Mouse (Mus musculus): ENCODE measurements around the gene Cdca4. TPM values are rescaled to one million over a fixed set of nuclear protein-coding genes. Genes with fewer than 3 reads are reported as not detected.

Cdca4 gene
- polyA plus RNA-seq, 1 experiment: 4.7 TPM

- peaks cover 55% of the 10 kb centered on the region for H3K27me3 ChIP-seq (ENCODE audit: control insufficient read depth)
- peaks cover 6% of the 10 kb centered on the region for H3K4me1 ChIP-seq (ENCODE audit: control insufficient read depth)
- TF ChIP-seq TAL1 (IDR thresholded peaks at IDR 0.05; ENCODE audit: low read length) (no peak), GATA1 (IDR thresholded peaks at IDR 0.05; ENCODE audit: low read length) (no peak)
- no peaks in the 10 kb centered on the region for H3K9me3 ChIP-seq (ENCODE audit: control insufficient read depth, low read length)
- no peak overlapping the region for H3K4me3 ChIP-seq (replicated peaks)
- H3K36me3 ChIP-seq (ENCODE audit: control insufficient read depth): no peaks in the 10 kb centered on the region
These were observed 42.0 kb upstream of the Cdca4 start for GRCm38 (mm10) chr12:112871272-112871671.

GRCm38 (mm10) chr12:112870775-112871174, 41.6 kb upstream of the Cdca4 start:
- H3K27me3 ChIP-seq (ENCODE audit: control insufficient read depth): peaks cover 50% of the 10 kb centered on the region
- H3K9me3 ChIP-seq (ENCODE audit: control insufficient read depth, low read length): no peaks in the 10 kb centered on the region
- H3K4me1 ChIP-seq (ENCODE audit: control insufficient read depth): peaks cover 2% of the 10 kb centered on the region
- H3K36me3 ChIP-seq (ENCODE audit: control insufficient read depth): no peaks in the 10 kb centered on the region
- no peak overlapping the region for H3K4me3 ChIP-seq (replicated peaks)
- TF ChIP-seq GATA1 (IDR thresholded peaks at IDR 0.05; ENCODE audit: low read length) (no peak), TAL1 (IDR thresholded peaks at IDR 0.05; ENCODE audit: low read length) (no peak)

DNA sequence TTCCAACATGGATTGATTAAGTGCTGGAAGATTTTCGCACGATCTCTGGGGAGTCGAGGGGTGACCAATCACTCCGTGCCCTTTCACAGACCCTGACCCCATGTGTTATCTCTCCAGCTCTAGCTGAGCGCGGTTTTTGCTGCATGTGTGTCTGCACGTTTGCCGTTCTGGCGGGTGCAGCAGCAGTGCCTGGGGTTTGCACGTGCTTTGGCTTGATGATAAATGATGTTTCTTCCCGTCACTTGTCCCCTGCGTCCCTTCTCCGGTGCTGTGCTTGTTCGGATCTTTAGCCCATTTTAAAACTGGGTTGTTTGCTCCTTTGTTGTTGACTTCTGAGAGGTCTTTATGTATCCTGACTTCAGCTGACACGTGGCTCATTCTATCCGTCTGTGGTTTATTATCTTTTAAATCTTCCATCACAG, 40.6 kb upstream of the Cdca4 start:
- H3K4me3 ChIP-seq (replicated peaks): no peak overlapping the region
- H3K27me3 ChIP-seq (ENCODE audit: control insufficient read depth): peaks cover 40% of the 10 kb centered on the region
- H3K36me3 ChIP-seq (ENCODE audit: control insufficient read depth): no peaks in the 10 kb centered on the region
- H3K9me3 ChIP-seq (ENCODE audit: control insufficient read depth, low read length): no peaks in the 10 kb centered on the region
- no peaks in the 10 kb centered on the region; the same call in 1 of the 2 replicates for H3K4me1 ChIP-seq (ENCODE audit: control insufficient read depth)
- TF ChIP-seq GATA1 (IDR thresholded peaks at IDR 0.05; ENCODE audit: low read length) (no peak), TAL1 (IDR thresholded peaks at IDR 0.05; ENCODE audit: low read length) (no peak)

GRCm38 (mm10) chr12:112868178-112869087, 39.2 kb upstream of the Cdca4 start, which contains the start of gene Gpr132:
Gene Gpr132, minus strand, starts transcription at chr12:112868228.
- no peaks in the 10 kb centered on the region; the same call in 1 of the 2 replicates for H3K4me1 ChIP-seq (ENCODE audit: control insufficient read depth)
- TF ChIP-seq TAL1 (IDR thresholded peaks at IDR 0.05; ENCODE audit: low read length): no peak
- no peak for TF ChIP-seq GATA1 (IDR thresholded peaks at IDR 0.05; ENCODE audit: low read length)
- no peaks in the 10 kb centered on the region for H3K9me3 ChIP-seq (ENCODE audit: control insufficient read depth, low read length)
- no peaks in the 10 kb centered on the region for H3K36me3 ChIP-seq (ENCODE audit: control insufficient read depth)
- no peak within 1 kb of the TSS for H3K4me3 ChIP-seq (replicated peaks)
- H3K27me3 ChIP-seq (ENCODE audit: control insufficient read depth): peaks cover 26% of the 10 kb centered on the region

GRCm38 (mm10) chr12:112867106-112867674, 38.0 kb upstream of the Cdca4 start:
- Histone ChIP-seq H3K9me3 (ENCODE audit: control insufficient read depth, low read length) (no peaks in the 10 kb centered on the region), H3K4me3 (replicated peaks) (no peak overlapping the region), H3K36me3 (ENCODE audit: control insufficient read depth) (no peaks in the 10 kb centered on the region), H3K27me3 (ENCODE audit: control insufficient read depth) (peaks cover 19% of the 10 kb centered on the region), H3K4me1 (ENCODE audit: control insufficient read depth) (no peaks in the 10 kb centered on the region; the same call in 1 of the 2 replicates)
- TF ChIP-seq TAL1 (IDR thresholded peaks at IDR 0.05; ENCODE audit: low read length): no peak
- TF ChIP-seq GATA1 (IDR thresholded peaks at IDR 0.05; ENCODE audit: low read length): no peak

DNA sequence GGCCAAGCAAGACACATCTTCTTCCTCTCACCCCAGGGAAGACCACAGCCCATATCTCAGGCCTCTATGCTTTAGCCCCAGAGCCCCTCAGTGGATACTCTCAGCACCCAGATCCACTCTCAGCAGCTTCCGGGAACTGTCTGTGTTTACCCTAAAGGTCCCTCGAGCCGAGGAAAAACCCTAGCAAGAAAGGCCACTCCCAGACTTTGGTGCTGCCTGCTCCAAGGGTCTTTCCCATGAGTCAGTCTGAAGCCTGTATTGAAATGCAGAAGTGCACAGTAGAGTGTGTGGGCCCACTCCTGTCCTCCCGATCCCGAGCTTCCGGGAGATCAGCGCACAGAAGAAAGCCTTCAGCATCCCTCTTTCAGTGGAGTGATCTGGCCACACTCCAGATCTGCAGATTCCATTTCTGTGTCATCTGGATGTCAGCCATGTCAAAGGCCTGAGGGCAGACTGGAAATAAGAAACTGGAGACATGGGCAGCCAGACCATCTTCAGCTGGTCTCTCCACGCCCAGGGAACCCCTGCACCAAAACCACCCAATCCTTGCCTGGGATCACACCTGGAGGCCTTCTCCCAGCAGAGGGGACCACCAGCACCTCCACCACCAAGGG, 37.4 kb upstream of the Cdca4 start:
- no peak for TF ChIP-seq GATA1 (IDR thresholded peaks at IDR 0.05; ENCODE audit: low read length)
- no peak for TF ChIP-seq TAL1 (IDR thresholded peaks at IDR 0.05; ENCODE audit: low read length)
- no peak overlapping the region for H3K4me3 ChIP-seq (replicated peaks)
- H3K27me3 ChIP-seq (ENCODE audit: control insufficient read depth): peaks cover 16% of the 10 kb centered on the region
- no peaks in the 10 kb centered on the region for H3K36me3 ChIP-seq (ENCODE audit: control insufficient read depth)
- no peaks in the 10 kb centered on the region; the same call in 1 of the 2 replicates for H3K4me1 ChIP-seq (ENCODE audit: control insufficient read depth)
- H3K9me3 ChIP-seq (ENCODE audit: control insufficient read depth, low read length): no peaks in the 10 kb centered on the region

GRCm38 (mm10) chr12:112864804-112865203, 35.6 kb upstream of the Cdca4 start:
- H3K27me3 ChIP-seq (ENCODE audit: control insufficient read depth): peaks cover 5% of the 10 kb centered on the region
- no peaks in the 10 kb centered on the region for H3K36me3 ChIP-seq (ENCODE audit: control insufficient read depth)
- H3K9me3 ChIP-seq (ENCODE audit: control insufficient read depth, low read length): no peaks in the 10 kb centered on the region
- no peak for TF ChIP-seq TAL1 (IDR thresholded peaks at IDR 0.05; ENCODE audit: low read length)
- TF ChIP-seq GATA1 (IDR thresholded peaks at IDR 0.05; ENCODE audit: low read length): no peak
- H3K4me3 ChIP-seq (replicated peaks): no peak overlapping the region
- no peaks in the 10 kb centered on the region; the same call in 1 of the 2 replicates for H3K4me1 ChIP-seq (ENCODE audit: control insufficient read depth)

DNA sequence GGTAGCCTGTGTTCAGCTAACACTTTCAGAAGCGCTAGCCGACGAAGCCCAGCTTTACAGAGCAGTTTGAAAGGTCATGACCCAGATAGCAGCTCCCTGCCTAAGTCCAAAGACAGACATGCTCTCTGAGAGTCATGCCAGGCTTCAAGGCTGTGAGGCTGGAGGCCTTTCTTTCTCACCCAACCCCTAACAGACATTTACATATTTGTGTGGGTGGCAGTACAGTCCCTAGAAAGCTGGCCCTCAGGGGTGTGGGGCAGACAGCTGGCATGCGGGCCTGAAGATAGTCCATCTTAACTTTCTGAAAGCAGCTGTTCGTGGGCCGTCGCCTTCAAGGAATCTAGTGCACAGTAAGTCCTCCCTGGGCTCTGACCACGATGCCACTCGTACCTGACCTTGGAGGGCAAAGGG, 32.7 kb upstream of the Cdca4 start:
- Histone ChIP-seq H3K27me3 (ENCODE audit: control insufficient read depth) (no peaks in the 10 kb centered on the region), H3K4me3 (replicated peaks) (no peak overlapping the region), H3K9me3 (ENCODE audit: control insufficient read depth, low read length) (no peaks in the 10 kb centered on the region), H3K4me1 (ENCODE audit: control insufficient read depth) (no peaks in the 10 kb centered on the region; the same call in 1 of the 2 replicates), H3K36me3 (ENCODE audit: control insufficient read depth) (no peaks in the 10 kb centered on the region)
- no peak for TF ChIP-seq TAL1 (IDR thresholded peaks at IDR 0.05; ENCODE audit: low read length)
- TF ChIP-seq GATA1 (IDR thresholded peaks at IDR 0.05; ENCODE audit: low read length): no peak

DNA sequence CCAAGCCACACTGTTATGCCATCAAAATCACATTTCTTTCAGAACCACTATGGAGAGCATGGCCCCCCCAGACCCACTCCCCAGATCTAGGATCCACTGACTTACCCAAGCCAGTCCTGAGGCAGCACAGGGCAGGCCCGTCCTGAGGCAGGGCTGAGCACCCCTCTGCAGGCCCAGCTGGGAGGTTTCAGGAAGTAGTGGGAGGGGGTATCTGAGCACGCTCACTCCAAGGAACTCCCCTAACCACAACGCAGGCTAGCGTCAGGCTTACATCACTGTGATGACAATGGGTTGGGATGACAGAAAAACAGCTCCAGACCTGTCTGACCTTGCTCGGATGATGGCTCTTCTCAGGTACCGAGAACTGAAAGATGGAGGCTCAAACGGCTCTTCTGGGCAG, 31.5 kb upstream of the Cdca4 start:
- Histone ChIP-seq H3K9me3 (ENCODE audit: control insufficient read depth, low read length) (no peaks in the 10 kb centered on the region), H3K27me3 (ENCODE audit: control insufficient read depth) (no peaks in the 10 kb centered on the region), H3K4me1 (ENCODE audit: control insufficient read depth) (no peaks in the 10 kb centered on the region; the same call in 1 of the 2 replicates), H3K36me3 (ENCODE audit: control insufficient read depth) (no peaks in the 10 kb centered on the region), H3K4me3 (replicated peaks) (no peak overlapping the region)
- no peak for TF ChIP-seq TAL1 (IDR thresholded peaks at IDR 0.05; ENCODE audit: low read length)
- no peak for TF ChIP-seq GATA1 (IDR thresholded peaks at IDR 0.05; ENCODE audit: low read length)
